Mouse (Mus musculus): ENCODE results near the gene Dcst2.

The Dcst2 gene

GRCm38 (mm10) chr3:89395806-89396653, 34.3 kb downstream of the Dcst2 start:
- in situ Hi-C loops (cut with MboI; ENCODE audit: unreplicated experiment in 2 of 2) = loop anchor here in 1 of 2 experiments (5.0 kb wide), 1 partner anchor 61 kb away; no protein-coding TSS in a partner anchor

DNA sequence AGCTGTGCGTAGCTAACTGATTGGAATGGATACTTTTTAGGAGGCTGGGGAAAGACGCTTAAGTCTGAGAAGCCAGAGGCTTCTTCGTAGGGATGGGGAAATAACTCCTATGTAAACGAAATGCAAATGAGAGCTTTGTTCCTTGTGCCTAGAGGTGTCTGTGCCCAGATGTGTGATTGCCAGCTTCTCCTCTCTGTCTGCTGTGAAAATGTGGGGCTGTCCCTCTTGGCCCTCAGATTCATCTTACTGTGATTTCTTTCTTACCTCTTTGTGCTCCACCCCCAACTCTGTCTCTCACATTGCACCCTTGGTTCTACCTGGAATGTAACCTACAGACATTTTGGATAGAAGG, 34.9 kb downstream of the Dcst2 start:
- in situ Hi-C loops (cut with MboI; ENCODE audit: unreplicated experiment in 2 of 2) = loop anchor here in 1 of 2 experiments (5.0 kb wide), 1 partner anchor 61 kb away; no protein-coding TSS in a partner anchor

DNA sequence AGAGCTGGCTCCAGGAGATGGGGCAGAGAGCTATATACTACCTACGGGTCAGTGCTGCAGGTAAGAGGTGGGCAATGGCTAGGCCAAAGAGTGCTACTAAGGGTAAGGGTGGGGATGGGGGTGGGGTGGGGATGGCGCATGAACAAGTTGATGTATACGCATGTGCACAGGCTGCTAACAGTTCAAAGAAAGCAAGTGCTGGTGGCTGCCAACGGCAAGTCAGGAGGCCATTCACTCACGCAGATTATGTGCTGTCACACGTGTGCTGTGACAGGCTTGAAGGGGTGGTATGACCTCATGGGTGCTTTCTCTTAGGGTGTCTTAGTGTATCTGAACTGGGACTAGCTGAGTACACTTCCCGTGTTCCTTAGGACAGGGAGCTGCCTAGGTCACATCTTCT, 39.6 kb downstream of the Dcst2 start:
- in situ Hi-C loops (cut with MboI; ENCODE audit: unreplicated experiment in 2 of 2) = loop anchor here in 1 of 2 experiments (5.0 kb wide), 1 partner anchor 36 kb away; the partner anchor contains the start of gene Pbxip1

DNA sequence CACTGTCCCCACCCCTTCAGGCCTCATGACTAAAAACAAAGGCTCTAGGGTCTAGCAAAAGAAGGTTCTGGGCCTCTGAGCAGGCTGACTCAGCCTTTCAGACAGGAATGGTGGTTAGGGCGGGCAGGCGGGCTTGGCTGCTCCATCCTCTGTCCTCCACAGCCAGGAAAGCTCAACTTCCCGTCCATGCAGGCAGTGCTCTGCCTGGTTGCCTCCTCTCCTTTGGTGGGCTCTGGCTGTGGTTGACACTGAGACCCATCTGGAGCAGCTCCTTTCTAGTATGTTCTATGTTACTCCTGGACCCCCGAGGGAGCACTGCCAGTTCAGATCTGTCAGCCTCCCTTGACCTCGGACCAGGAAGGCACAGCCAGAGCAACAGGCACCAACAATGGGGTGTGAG, 40.9 kb downstream of the Dcst2 start, which contains the start of gene Lenep:
Lenep (minus strand) TSS at position 101 of the 400 bp plus-strand sequence.
- in situ Hi-C loops (cut with MboI; ENCODE audit: unreplicated experiment in 2 of 2) = loop anchor here in 1 of 2 experiments (5.0 kb wide), 1 partner anchor 35 kb away; the partner anchor contains the start of gene Pbxip1

DNA sequence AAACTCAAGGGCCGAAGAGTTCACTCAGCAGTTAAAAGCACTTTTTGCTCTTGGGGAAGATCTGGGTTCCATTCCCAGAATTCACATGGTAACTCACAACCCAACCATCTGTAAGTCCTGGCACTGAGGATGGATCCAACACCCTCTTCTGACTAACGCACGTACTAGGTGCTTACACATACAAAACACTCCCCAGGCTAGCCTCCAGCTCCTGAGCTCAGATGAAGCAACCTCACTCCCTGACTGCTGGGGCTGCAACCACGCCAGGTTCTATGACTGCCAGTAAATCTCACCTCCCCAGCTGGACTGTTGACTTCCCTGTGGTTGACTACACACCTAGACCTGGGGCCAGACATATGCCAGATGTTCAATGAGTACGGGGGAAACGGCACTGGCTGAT, 45.1 kb downstream of the Dcst2 start:
- in situ Hi-C loops (cut with MboI; ENCODE audit: unreplicated experiment in 2 of 2) = no loop called here

- in situ Hi-C loops (cut with MboI; ENCODE audit: unreplicated experiment in 2 of 2) = no loop called here
Measured at GRCm38 (mm10) chr3:89408448-89408847, 46.7 kb downstream of the Dcst2 start.

DNA sequence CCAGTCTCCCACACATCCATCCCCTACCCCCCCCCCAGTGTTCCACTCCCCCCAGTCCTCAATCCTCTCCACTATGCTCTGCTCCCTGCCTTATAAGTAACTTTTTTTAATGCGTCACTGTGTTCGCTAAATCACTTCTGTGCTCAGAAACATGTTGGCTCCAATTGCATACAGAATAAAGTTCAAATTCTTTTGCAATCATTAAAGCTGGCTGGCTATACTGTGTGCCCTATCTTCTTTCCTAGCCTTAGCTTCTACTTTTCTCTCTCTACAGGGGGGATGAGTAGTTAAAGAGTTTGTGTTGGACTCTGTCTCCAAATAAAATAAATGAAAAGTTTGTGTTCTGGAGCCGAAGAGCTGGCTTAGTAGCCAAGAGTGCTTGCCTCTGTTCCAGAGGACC, 47.9 kb downstream of the Dcst2 start:
- in situ Hi-C loops (cut with MboI; ENCODE audit: unreplicated experiment in 2 of 2) = no loop called here

- in situ Hi-C loops (cut with MboI; ENCODE audit: unreplicated experiment in 2 of 2) = no loop called here
Measured at GRCm38 (mm10) chr3:89410864-89411263, 49.1 kb downstream of the Dcst2 start.

- in situ Hi-C loops (cut with MboI; ENCODE audit: unreplicated experiment in 2 of 2) = no loop called here
Measured at GRCm38 (mm10) chr3:89411490-89412393, 50.0 kb downstream of the Dcst2 start, which contains the start of gene Flad1. TSS of gene Flad1 (minus strand) at chr3:89411870.

GRCm38 (mm10) chr3:89416158-89416557, 54.4 kb downstream of the Dcst2 start:
- in situ Hi-C loops (cut with MboI; ENCODE audit: unreplicated experiment in 2 of 2) = no loop called here

- in situ Hi-C loops (cut with MboI; ENCODE audit: unreplicated experiment in 2 of 2) = no loop called here
Measured at GRCm38 (mm10) chr3:89417131-89417530, 55.4 kb downstream of the Dcst2 start.

DNA sequence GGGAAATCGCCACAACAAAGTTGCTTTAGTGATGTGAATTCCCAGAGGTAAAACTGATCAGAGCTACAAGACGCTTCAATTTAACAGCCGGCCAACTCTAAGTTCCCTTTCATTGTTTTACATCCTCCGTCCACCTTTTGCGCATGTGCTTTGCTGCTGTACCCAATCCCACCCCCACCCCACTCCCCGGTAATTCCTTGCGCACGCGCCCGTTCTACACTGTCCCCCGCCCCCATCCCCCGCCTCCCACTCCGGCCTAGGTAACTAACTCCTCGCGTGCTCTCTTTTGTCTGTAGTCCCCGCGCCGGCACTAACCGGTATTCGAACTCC, 56.0 kb downstream of the Dcst2 start:
- in situ Hi-C loops (cut with MboI; ENCODE audit: unreplicated experiment in 2 of 2) = no loop called here

- in situ Hi-C loops (cut with MboI; ENCODE audit: unreplicated experiment in 2 of 2) = no loop called here
Measured at GRCm38 (mm10) chr3:89418170-89418860, 56.5 kb downstream of the Dcst2 start, which contains the start of the genes Cks1b and Shc1. TSS of gene Cks1b (minus strand) at chr3:89418383. TSS of gene Shc1 (plus strand) at chr3:89418443.

DNA sequence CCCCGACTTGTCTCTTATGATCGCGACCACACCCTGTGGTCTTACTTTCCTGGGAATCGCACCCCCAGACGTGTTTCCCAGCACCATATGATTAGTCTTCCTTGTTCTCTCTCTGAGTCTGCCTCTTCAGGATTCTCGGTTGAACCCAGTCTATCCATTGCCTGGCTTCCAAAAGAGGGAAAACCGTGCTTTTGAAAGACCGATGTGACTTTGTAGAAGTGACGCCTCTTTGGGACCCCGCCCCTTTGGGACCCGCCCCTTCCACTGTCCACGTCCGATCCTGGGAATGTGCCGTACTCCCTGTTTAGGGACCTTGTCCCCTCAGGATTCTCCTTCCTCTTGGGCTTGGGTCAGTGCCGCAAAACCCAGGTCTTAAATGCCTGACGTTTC, 57.1 kb downstream of the Dcst2 start:
- in situ Hi-C loops (cut with MboI; ENCODE audit: unreplicated experiment in 2 of 2) = no loop called here

- in situ Hi-C loops (cut with MboI; ENCODE audit: unreplicated experiment in 2 of 2) = no loop called here
Measured at GRCm38 (mm10) chr3:89419571-89419970, 57.8 kb downstream of the Dcst2 start.

DNA sequence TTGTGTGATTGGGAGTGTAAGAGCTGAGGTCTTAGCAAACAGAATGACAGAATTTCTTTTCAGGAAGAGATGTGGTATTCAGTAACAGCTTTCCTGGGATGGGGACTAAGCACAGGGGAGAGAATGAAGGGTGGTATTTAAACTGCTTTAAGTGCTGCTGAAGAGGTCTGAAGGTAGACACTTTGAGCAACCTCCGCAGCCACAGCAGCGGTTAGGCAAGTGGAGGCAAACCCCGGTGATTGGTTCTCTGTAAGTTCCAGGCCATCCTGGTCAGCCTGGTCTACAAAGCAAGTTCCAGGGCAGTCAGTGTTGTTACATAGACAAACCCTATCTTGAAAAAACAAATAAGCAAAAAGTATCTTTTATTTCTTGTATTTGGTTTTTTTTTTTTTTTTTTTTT, 58.2 kb downstream of the Dcst2 start:
- in situ Hi-C loops (cut with MboI; ENCODE audit: unreplicated experiment in 2 of 2) = no loop called here

DNA sequence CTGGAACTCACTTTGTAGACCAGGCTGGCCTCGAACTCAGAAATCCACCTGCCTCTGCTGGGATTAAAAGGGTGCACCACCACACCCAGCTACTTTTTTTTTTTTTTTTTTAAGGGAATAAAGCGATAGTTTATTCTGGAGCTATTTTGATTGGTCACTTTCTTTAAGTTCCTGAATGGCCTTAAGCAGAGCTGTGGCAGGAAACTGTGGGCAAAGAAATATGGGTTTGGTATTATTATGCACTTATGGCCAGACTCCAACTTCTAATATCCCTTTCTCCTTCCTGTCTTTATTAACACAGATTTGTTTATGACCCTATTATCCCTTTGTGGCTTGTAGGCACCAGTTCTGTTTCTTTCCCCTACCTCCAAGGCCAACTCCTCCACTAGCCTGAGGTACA, 58.6 kb downstream of the Dcst2 start:
- in situ Hi-C loops (cut with MboI; ENCODE audit: unreplicated experiment in 2 of 2) = no loop called here

DNA sequence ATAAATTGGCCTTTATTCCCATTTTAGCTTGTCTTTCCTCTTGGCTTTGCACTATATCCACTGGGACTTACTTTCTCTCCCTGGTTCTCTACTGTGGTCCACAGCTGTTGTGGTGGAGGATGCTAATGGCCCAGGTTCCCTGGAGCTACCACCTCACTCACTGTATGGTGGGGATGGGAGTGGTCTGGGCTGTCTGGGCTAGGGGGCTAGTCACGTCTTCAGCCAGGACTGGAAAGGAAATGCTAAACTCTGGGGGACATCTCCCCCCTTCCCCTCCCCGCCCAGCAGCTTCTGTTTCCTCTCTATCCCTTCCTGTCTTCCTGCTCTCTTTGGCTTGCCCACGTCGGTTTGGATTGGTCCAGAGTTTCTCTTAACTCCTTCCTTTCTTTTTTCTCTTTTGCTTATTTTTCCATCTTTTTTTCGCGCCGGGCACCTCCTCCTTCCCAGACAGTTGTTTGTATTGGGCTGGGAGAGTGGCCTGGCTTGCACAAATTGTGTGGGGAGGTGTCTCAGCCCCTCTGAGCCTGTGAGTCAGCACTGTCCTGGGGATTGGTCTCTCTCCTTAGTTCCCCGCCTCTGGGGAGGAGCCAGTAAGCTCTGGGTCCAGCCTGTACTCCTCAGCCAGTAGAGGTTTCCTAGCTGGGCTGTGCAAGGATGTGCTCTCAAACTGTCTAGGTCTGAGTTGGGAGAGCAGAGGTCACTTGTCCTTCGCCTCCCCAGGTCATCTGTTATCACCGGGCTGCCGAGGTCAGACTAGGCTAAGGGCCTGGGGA, 59.4 kb downstream of the Dcst2 start:
- in situ Hi-C loops (cut with MboI; ENCODE audit: unreplicated experiment in 2 of 2) = no loop called here

DNA sequence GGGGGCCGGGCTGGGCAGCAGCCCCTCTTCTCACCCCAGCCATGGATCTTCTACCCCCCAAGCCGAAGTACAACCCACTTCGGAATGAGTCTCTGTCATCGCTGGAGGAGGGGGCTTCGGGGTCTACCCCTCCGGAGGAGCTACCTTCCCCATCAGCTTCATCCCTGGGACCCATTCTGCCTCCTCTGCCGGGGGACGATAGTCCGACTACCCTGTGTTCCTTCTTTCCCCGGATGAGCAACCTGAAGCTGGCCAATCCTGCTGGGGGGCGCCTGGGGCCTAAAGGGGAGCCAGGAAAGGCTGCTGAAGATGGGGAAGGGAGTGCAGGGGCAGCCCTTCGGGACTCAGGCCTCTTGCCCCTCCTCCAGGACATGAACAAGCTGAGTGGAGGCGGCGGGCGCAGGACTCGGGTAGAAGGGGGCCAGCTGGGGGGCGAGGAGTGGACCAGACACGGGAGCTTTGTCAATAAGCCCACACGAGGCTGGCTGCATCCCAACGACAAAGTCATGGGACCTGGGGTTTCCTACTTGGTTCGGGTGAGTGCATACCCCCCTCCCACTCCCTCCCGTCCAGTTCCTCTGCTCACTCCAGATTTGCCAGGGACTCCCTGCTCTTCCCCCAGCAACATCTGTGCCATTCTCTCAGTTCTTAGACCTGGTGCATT, 60.2 kb downstream of the Dcst2 start:
- in situ Hi-C loops (cut with MboI; ENCODE audit: unreplicated experiment in 2 of 2) = no loop called here

All from v-Abl transformed pro-B cells (cell line).